Mouse (Mus musculus): ENCODE measurements around the gene Cdc40. TPM values are rescaled to one million over a fixed set of nuclear protein-coding genes. Genes with fewer than 3 reads are reported as not detected.

Gene Cdc40
- 23.4 and 24.8 TPM in 2 replicates for polyA plus RNA-seq (2015; fragmentation: Nextera tagmentation; extraction: Ambion mirVana)

DNA sequence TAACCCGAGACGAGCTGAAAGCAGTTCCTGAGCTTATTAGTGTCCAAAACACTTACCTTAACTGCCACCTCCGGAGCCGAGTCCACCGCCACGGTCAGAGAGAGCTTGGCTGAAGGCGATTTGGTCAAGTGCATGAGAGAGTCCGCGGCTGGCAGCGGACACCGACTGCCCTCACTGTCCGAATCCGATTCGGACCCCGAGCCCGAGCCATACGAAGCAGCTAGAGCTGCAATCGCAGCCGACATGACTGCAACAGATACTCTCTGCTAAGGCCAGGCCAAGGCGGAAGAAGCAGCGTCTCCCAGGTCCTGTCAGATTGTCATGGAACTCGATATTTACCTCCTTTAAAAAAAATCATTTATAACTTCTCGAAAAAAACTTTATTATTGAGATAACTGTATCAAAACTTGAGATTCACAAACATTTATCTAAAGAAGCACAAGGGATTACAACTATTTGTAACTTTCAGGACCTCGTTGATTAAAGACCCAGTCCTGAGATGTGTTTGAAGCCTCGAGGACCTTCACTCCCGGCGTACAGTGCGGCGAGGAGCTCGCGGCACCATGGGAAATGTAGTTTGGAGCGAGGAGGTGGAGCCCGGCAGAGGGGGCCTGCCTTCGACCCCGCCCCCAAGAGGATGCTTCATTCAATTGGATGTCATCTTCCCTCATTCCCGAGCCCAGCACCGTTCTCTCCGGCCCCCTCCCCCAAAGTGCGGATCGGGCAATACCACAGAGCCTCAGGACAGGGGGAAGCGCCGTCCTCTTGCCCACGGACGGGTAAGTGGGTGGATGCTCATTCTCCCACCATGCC is at the start of gene Cdc40, which contains the start of gene Wasf1:
Gene Cdc40 (minus strand): TSS at position 481 of the 813 bp plus-strand sequence.
Gene Wasf1 (plus strand): TSS at position 645 of the 813 bp plus-strand sequence.
- WGBS = under 1% methylated on average over 44 of the region's 44 CpGs
- peak within 1 kb of the TSS; percentile 62 for H3K4me2 ChIP-seq (ENCODE audit: low read length)
- H3K4me3 ChIP-seq (ENCODE audit: low read depth, low read length) = peak within 1 kb of the TSS; percentile 91

GRCm38 (mm10) chr10:40919464-40919863 is 36.4 kb upstream of the Cdc40 start:
- no peaks in the 10 kb centered on the region for H3K27me3 ChIP-seq (ENCODE audit: control insufficient read depth, insufficient read depth, low read depth, low read length)
- H3K27ac ChIP-seq (ENCODE audit: low read length) = no peak overlapping the region
- H3K4me2 ChIP-seq (ENCODE audit: low read length) = no peak overlapping the region
- no peak overlapping the region for H3K4me3 ChIP-seq (ENCODE audit: low read depth, low read length)
- H3K9ac ChIP-seq (ENCODE audit: low read depth, low read length) = no peak overlapping the region
- H3K9me3 ChIP-seq (replicated peaks; ENCODE audit: control insufficient read depth, low read length, poor library complexity, severe bottlenecking) = no peaks in the 10 kb centered on the region
- 81% methylated on average over 6 of the region's 6 CpGs for WGBS
- ATAC-seq = no peak
- peaks cover 4% of the 10 kb centered on the region; the same call in 1 of the 2 replicates for H3K4me1 ChIP-seq (ENCODE audit: control insufficient read depth, insufficient read depth, low read length)
- no peaks in the 10 kb centered on the region; the same call in 1 of the 2 replicates for H3K36me3 ChIP-seq (ENCODE audit: control insufficient read depth, insufficient read depth, low read length)

More for the DNA sequence above, at the start of gene Cdc40, which contains the start of gene Wasf1:
- peak within 1 kb of the TSS; percentile 99 for H3K27ac ChIP-seq (ENCODE audit: low read length)
- H3K9me3 ChIP-seq (replicated peaks; ENCODE audit: control insufficient read depth, low read length, poor library complexity, severe bottlenecking) = no peaks in the 10 kb centered on the region
- ATAC-seq = peak; percentile 96
- peaks cover 23% of the 10 kb centered on the region for H3K4me1 ChIP-seq (ENCODE audit: control insufficient read depth, insufficient read depth, low read length)
- peak within 1 kb of the TSS; percentile 96 for H3K9ac ChIP-seq (ENCODE audit: low read depth, low read length)
- no peaks in the 10 kb centered on the region for H3K27me3 ChIP-seq (ENCODE audit: control insufficient read depth, insufficient read depth, low read depth, low read length)
- H3K36me3 ChIP-seq (ENCODE audit: control insufficient read depth, insufficient read depth, low read length) = 0 out of 2 replicates have a peak, but pooled peaks cover 2% of the 10 kb centered on the region

GRCm38 (mm10) chr10:40918669-40919440 is 35.7 kb upstream of the Cdc40 start:
- no peaks in the 10 kb centered on the region; the same call in 1 of the 2 replicates for H3K36me3 ChIP-seq (ENCODE audit: control insufficient read depth, insufficient read depth, low read length)
- H3K9me3 ChIP-seq (replicated peaks; ENCODE audit: control insufficient read depth, low read length, poor library complexity, severe bottlenecking) = no peaks in the 10 kb centered on the region
- no peak for ATAC-seq
- 82% methylated on average over 8 of the region's 8 CpGs for WGBS
- no peaks in the 10 kb centered on the region for H3K27me3 ChIP-seq (ENCODE audit: control insufficient read depth, insufficient read depth, low read depth, low read length)
- no peak overlapping the region for H3K4me3 ChIP-seq (ENCODE audit: low read depth, low read length)
- no peak overlapping the region for H3K27ac ChIP-seq (ENCODE audit: low read length)
- peaks cover 4% of the 10 kb centered on the region; the same call in 1 of the 2 replicates for H3K4me1 ChIP-seq (ENCODE audit: control insufficient read depth, insufficient read depth, low read length)
- H3K4me2 ChIP-seq (ENCODE audit: low read length) = no peak overlapping the region
- no peak overlapping the region for H3K9ac ChIP-seq (ENCODE audit: low read depth, low read length)

- WGBS = 95% methylated on average over 2 of the region's 2 CpGs
- Histone ChIP-seq H3K4me1 (ENCODE audit: control insufficient read depth, insufficient read depth, low read length) (peaks cover 4% of the 10 kb centered on the region; the same call in 1 of the 2 replicates), H3K27ac (ENCODE audit: low read length) (no peak overlapping the region), H3K4me2 (ENCODE audit: low read length) (no peak overlapping the region), H3K9me3 (replicated peaks; ENCODE audit: control insufficient read depth, low read length, poor library complexity, severe bottlenecking) (no peaks in the 10 kb centered on the region), H3K4me3 (ENCODE audit: low read depth, low read length) (no peak overlapping the region), H3K27me3 (ENCODE audit: control insufficient read depth, insufficient read depth, low read depth, low read length) (no peaks in the 10 kb centered on the region), H3K9ac (ENCODE audit: low read depth, low read length) (no peak overlapping the region), H3K36me3 (ENCODE audit: control insufficient read depth, insufficient read depth, low read length) (no peaks in the 10 kb centered on the region)
- no peak for ATAC-seq
Measured at GRCm38 (mm10) chr10:40915240-40915639, 32.1 kb upstream of the Cdc40 start.

DNA sequence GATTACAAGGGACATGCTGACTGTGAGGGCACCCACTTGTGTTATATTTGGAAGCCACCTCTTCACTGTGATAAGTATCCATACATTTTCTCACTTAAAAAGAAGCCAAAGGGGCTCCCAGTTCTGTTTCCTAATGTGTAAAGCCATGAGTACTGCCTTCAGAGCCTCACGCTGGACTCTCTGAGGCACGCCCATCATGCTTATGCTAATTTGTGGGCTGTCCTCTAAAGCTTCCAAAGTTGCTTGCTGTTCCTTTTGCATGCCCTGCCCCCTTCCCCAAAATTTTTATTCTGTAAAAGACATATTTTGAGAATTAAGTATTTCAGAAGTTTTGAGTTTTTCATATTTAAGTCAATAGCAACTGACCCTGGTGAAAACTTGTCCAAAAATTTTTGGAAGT is 27.7 kb upstream of the Cdc40 start:
- Histone ChIP-seq H3K36me3 (ENCODE audit: control insufficient read depth, insufficient read depth, low read length) (no peaks in the 10 kb centered on the region), H3K9me3 (replicated peaks; ENCODE audit: control insufficient read depth, low read length, poor library complexity, severe bottlenecking) (no peaks in the 10 kb centered on the region), H3K4me1 (ENCODE audit: control insufficient read depth, insufficient read depth, low read length) (0 out of 2 replicates have a peak, but pooled peaks cover 5% of the 10 kb centered on the region), H3K27ac (ENCODE audit: low read length) (no peak overlapping the region), H3K9ac (ENCODE audit: low read depth, low read length) (no peak overlapping the region), H3K4me2 (ENCODE audit: low read length) (no peak overlapping the region), H3K27me3 (ENCODE audit: control insufficient read depth, insufficient read depth, low read depth, low read length) (no peaks in the 10 kb centered on the region), H3K4me3 (ENCODE audit: low read depth, low read length) (no peak overlapping the region)
- no peak for ATAC-seq
- WGBS = 34% methylated on average over 2 of the region's 2 CpGs

GRCm38 (mm10) chr10:40908580-40908979 is 25.5 kb upstream of the Cdc40 start:
- no peak for ATAC-seq

DNA sequence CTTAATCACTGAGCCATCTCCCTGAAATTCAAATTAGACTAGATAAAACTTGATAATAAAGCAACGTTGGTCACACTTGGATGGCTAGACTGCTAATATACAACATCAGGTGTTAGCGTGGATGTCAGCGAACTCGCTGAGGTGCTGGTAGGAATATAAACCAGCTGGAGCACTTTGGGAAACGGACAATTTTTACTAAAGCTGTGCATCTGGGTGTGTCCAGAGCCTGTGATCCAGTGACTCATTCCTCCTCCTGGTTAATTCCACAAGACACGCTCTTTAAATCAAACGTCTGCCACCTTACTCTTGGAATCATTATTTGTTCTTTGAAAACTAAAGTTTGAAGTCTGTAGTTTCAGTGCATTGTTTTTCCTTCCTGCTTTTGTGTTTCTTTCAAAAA is 23.7 kb upstream of the Cdc40 start:
- ATAC-seq = no peak
- H3K36me3 ChIP-seq (ENCODE audit: control insufficient read depth, insufficient read depth, low read length) = no peaks in the 10 kb centered on the region

More at GRCm38 (mm10) chr10:40908580-40908979, 25.5 kb upstream of the Cdc40 start:
- Histone ChIP-seq H3K4me3 (ENCODE audit: low read depth, low read length) (no peak overlapping the region), H3K27me3 (ENCODE audit: control insufficient read depth, insufficient read depth, low read depth, low read length) (no peaks in the 10 kb centered on the region), H3K4me1 (ENCODE audit: control insufficient read depth, insufficient read depth, low read length) (0 out of 2 replicates have a peak, but pooled peaks cover 5% of the 10 kb centered on the region), H3K9me3 (replicated peaks; ENCODE audit: control insufficient read depth, low read length, poor library complexity, severe bottlenecking) (no peaks in the 10 kb centered on the region), H3K4me2 (ENCODE audit: low read length) (no peak overlapping the region), H3K27ac (ENCODE audit: low read length) (no peak overlapping the region), H3K36me3 (ENCODE audit: control insufficient read depth, insufficient read depth, low read length) (no peaks in the 10 kb centered on the region), H3K9ac (ENCODE audit: low read depth, low read length) (no peak overlapping the region)
- WGBS = 30% methylated on average over 2 of the region's 2 CpGs

DNA sequence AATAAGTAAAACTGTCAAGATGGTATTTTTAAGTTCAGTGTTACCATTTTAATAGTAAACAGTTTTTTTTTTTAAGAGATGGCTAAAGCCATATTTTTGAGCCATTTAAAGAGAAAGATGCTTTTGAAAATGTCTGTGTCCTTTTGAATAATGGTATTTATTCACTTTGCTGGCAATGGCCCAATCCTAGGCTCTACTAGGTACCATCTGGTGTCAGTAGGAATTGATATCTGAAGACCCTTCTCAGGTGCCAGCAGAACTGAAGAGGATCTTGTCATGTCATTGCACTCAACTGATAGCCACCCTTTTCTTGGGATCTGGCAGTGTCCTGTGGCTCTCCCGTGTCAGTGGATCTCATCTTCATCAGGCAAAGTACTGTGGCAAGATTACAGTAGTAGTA is 23.0 kb upstream of the Cdc40 start:
- WGBS = 75% methylated on average over 1 of the region's 1 CpGs
- ATAC-seq = no peak
- Histone ChIP-seq H3K27me3 (ENCODE audit: control insufficient read depth, insufficient read depth, low read depth, low read length) (no peaks in the 10 kb centered on the region), H3K27ac (ENCODE audit: low read length) (no peak overlapping the region), H3K36me3 (ENCODE audit: control insufficient read depth, insufficient read depth, low read length) (no peaks in the 10 kb centered on the region), H3K9ac (ENCODE audit: low read depth, low read length) (no peak overlapping the region), H3K4me3 (ENCODE audit: low read depth, low read length) (no peak overlapping the region), H3K4me1 (ENCODE audit: control insufficient read depth, insufficient read depth, low read length) (0 out of 2 replicates have a peak, but pooled peaks cover 5% of the 10 kb centered on the region), H3K4me2 (ENCODE audit: low read length) (no peak overlapping the region), H3K9me3 (replicated peaks; ENCODE audit: control insufficient read depth, low read length, poor library complexity, severe bottlenecking) (no peaks in the 10 kb centered on the region)

More for the DNA sequence above, 23.7 kb upstream of the Cdc40 start:
- Histone ChIP-seq H3K4me3 (ENCODE audit: low read depth, low read length) (no peak overlapping the region), H3K27ac (ENCODE audit: low read length) (no peak overlapping the region), H3K27me3 (ENCODE audit: control insufficient read depth, insufficient read depth, low read depth, low read length) (no peaks in the 10 kb centered on the region), H3K4me1 (ENCODE audit: control insufficient read depth, insufficient read depth, low read length) (0 out of 2 replicates have a peak, but pooled peaks cover 5% of the 10 kb centered on the region), H3K4me2 (ENCODE audit: low read length) (no peak overlapping the region), H3K9me3 (replicated peaks; ENCODE audit: control insufficient read depth, low read length, poor library complexity, severe bottlenecking) (no peaks in the 10 kb centered on the region), H3K9ac (ENCODE audit: low read depth, low read length) (no peak overlapping the region)
- 71% methylated on average over 7 of the region's 7 CpGs for WGBS

Data from midbrain, embryonic 16.5 days (tissue).